Comparison of ENCODE assay signal across 21 mouse cellular contexts in genomic region chr5:103828304-103828703, GRCm38 (mm10).
A peak's percentile ranks its signal among the peaks of the same experiment; 100 is the strongest.
DNase-seq lines count a peak whose midpoint lies in the region; ATAC-seq and TF ChIP-seq lines count a peak whose summit lies in the region.
"Had no signal": no experiment of that assay in that cellular context is flagged by ENCODE, and none has a peak within 500 bp of the region (broad histone marks: within the 10 kb centered on the region; RNA-seq: fewer than 3 reads in every experiment).

No protein-coding gene starts in this region.

- TF ChIP-seq POLR2A in embryonic fibroblast, embryonic 13.5 days (IDR thresholded peaks at IDR 0.05; ENCODE audit: low read depth, low read length), result no peak

- peak overlapping the region; percentile 65 for H3K27ac ChIP-seq in heart, embryonic 10.5 days
- H3K27ac ChIP-seq in kidney, postnatal 0 days, result 0 out of 2 replicates have a peak overlapping the region, but pooled peaks have one; percentile 25
- H3K27ac ChIP-seq in embryonic fibroblast, embryonic 13.5 days (ENCODE audit: insufficient read depth, low read length), result peak overlapping the region; percentile 63
- H3K27ac ChIP-seq: forebrain, embryonic 15.5 days; liver, embryonic 13.5 days; neural tube, embryonic 12.5 days had no signal

- peak overlapping the region; percentile 28; the same call in 1 of the 2 replicates for H3K4me3 ChIP-seq in heart, embryonic 10.5 days
- H3K4me3 ChIP-seq in kidney, postnatal 0 days (replicated peaks; ENCODE audit: low read depth, low read length), result no peak overlapping the region
- peak overlapping the region; percentile 37 for H3K4me3 ChIP-seq in E14TG2a.4 (replicated peaks; ENCODE audit: low read length)
- no peak overlapping the region for H3K4me3 ChIP-seq in embryonic fibroblast, embryonic 13.5 days (ENCODE audit: insufficient read depth, low read length)
- H3K4me3 ChIP-seq: erythroblast, embryonic 14.5 days; forebrain, embryonic 15.5 days; liver, embryonic 13.5 days; megakaryocyte, embryonic 14.5 days; neural tube, embryonic 12.5 days had no signal

- no peaks in the 10 kb centered on the region for H3K27me3 ChIP-seq in heart, embryonic 10.5 days (ENCODE audit: insufficient read depth, poor library complexity, severe bottlenecking)
- H3K27me3 ChIP-seq in kidney, postnatal 0 days (ENCODE audit: insufficient read depth, low read length), result no peaks in the 10 kb centered on the region
- H3K27me3 ChIP-seq in E14TG2a.4 (ENCODE audit: insufficient read depth, low read length), result no peaks in the 10 kb centered on the region
- H3K27me3 ChIP-seq: forebrain, embryonic 15.5 days; liver, embryonic 13.5 days; megakaryocyte, embryonic 14.5 days; neural tube, embryonic 12.5 days had no signal

- ATAC-seq in kidney, postnatal 0 days (replicated peaks; ENCODE audit: low FRiP score, low read depth), result no peak
- ATAC-seq in megakaryocyte progenitor cell, adult 5-6 weeks (replicated peaks; ENCODE audit: poor library complexity), result no peak
- ATAC-seq: activated CD4-positive, CD25-positive, alpha-beta regulatory T cell, adult 4 months; forebrain, embryonic 15.5 days; inflammation-experienced regulatory T-cells, adult 6 months had no signal

- 42% methylated on average over 21 of the region's 21 CpGs for WGBS in heart, embryonic 10.5 days
- 59% methylated on average over 21 of the region's 21 CpGs for WGBS in kidney, postnatal 0 days

- DNase-seq in heart, embryonic 10.5 days (ENCODE audit: low spot score), result peak; percentile 89
- DNase-seq in heart, adult 11 months, result no peak
- DNase-seq in kidney, postnatal 0 days (ENCODE audit: low spot score), result no peak
- no peak for DNase-seq in kidney, adult 11 months
- DNase-seq in cerebellum, postnatal 36 days, result no peak
- DNase-seq: cerebellum, postnatal 14 days; layer of hippocampus, postnatal 36 days; left cerebral cortex, postnatal 4 days; liver, embryonic 13.5 days; right cerebral cortex, postnatal 14 days; thymus, postnatal 36 days had no signal

- peaks cover 18% of the 10 kb centered on the region for H3K4me1 ChIP-seq in heart, embryonic 10.5 days
- peaks cover 13% of the 10 kb centered on the region for H3K4me1 ChIP-seq in kidney, postnatal 0 days (replicated peaks; ENCODE audit: insufficient read depth, low read length)
- H3K4me1 ChIP-seq in E14TG2a.4 (replicated peaks; ENCODE audit: low read depth, low read length), result peaks cover 39% of the 10 kb centered on the region
- H3K4me1 ChIP-seq in embryonic fibroblast, embryonic 13.5 days (ENCODE audit: control insufficient read depth, insufficient read depth, low read length), result peaks cover 21% of the 10 kb centered on the region
- H3K4me1 ChIP-seq: forebrain, embryonic 15.5 days; liver, embryonic 13.5 days; neural tube, embryonic 12.5 days had no signal

- no peak overlapping the region for H3K4me2 ChIP-seq in kidney, postnatal 0 days (ENCODE audit: low read length)
- H3K4me2 ChIP-seq: forebrain, embryonic 15.5 days; liver, embryonic 13.5 days; neural tube, embryonic 12.5 days had no signal

- H3K9me3 ChIP-seq in heart, embryonic 10.5 days, result no peaks in the 10 kb centered on the region
- no peaks in the 10 kb centered on the region for H3K9me3 ChIP-seq in kidney, postnatal 0 days (replicated peaks; ENCODE audit: low read length)
- H3K9me3 ChIP-seq in E14TG2a.4 (ENCODE audit: low read length), result no peaks in the 10 kb centered on the region
- H3K9me3 ChIP-seq: forebrain, embryonic 15.5 days; G1E; liver, embryonic 13.5 days; megakaryocyte, embryonic 14.5 days; neural tube, embryonic 12.5 days had no signal

- H3K9ac ChIP-seq in kidney, postnatal 0 days (ENCODE audit: low read depth, low read length), result no peak overlapping the region
- H3K9ac ChIP-seq: forebrain, embryonic 15.5 days; liver, embryonic 13.5 days; neural tube, embryonic 12.5 days had no signal

- H3K36me3 ChIP-seq in heart, embryonic 10.5 days, result peaks cover 8% of the 10 kb centered on the region; the same call in 1 of the 2 replicates
- H3K36me3 ChIP-seq in kidney, postnatal 0 days (ENCODE audit: insufficient read depth, low read length), result peaks cover 18% of the 10 kb centered on the region
- H3K36me3 ChIP-seq in E14TG2a.4 (ENCODE audit: insufficient read depth, low read length), result peaks cover 92% of the 10 kb centered on the region
- H3K36me3 ChIP-seq: forebrain, embryonic 15.5 days had no signal

- TF ChIP-seq CTCF in kidney, postnatal 0 days (IDR thresholded peaks at IDR 0.05; ENCODE audit: low read depth), result no peak
- no peak for TF ChIP-seq CTCF in E14TG2a.4 (conservative IDR thresholded peaks at IDR 0.05; ENCODE audit: low read length)
- TF ChIP-seq CTCF in embryonic fibroblast, embryonic 13.5 days (IDR thresholded peaks at IDR 0.05; ENCODE audit: borderline replicate concordance, insufficient read depth, low read length), result 0 out of 2 replicates have a peak, but pooled peaks have one; percentile 6

Comparison
In these comparisons a context has a peak if more than half of its experiments do, and no peak if none do; other contexts are left out.
1. H3K4me3 ChIP-seq: peak in heart, embryonic 10.5 days (single experiment) and E14TG2a.4 (single experiment); none in kidney, postnatal 0 days (single experiment) and embryonic fibroblast, embryonic 13.5 days (single experiment).
2. Peak in every context shown above with its lines, with median percentiles within 50 percentile points of each other: H3K27ac ChIP-seq.